Mouse (Mus musculus): Measurements from ENCODE around the gene Eaf1. TPM values are rescaled to one million over a fixed set of nuclear protein-coding genes. Genes with fewer than 3 reads are reported as not detected.

The Eaf1 gene
- polyA plus RNA-seq, 1 experiment from 2014 or later: 11.9 TPM

GRCm38 (mm10) chr14:31473297-31473696 lies 20.9 kb upstream of the Eaf1 start:
- Histone ChIP-seq H3K9me3 (ENCODE audit: control insufficient read depth, low read length) (no peaks in the 10 kb centered on the region), H3K4me3 (ENCODE audit: low read depth, low read length) (no peak overlapping the region)
- 80% methylated on average over 2 of the region's 2 CpGs for WGBS

GRCm38 (mm10) chr14:31482417-31482816 lies 11.8 kb upstream of the Eaf1 start:
- no peaks in the 10 kb centered on the region for H3K27me3 ChIP-seq (ENCODE audit: control insufficient read depth, insufficient read depth, low read length)
- no peak overlapping the region for H3K27ac ChIP-seq (replicated peaks)
- no peak overlapping the region for H3K9ac ChIP-seq (ENCODE audit: low read length)
- H3K4me3 ChIP-seq (ENCODE audit: low read depth, low read length): no peak overlapping the region
- ATAC-seq (ENCODE audit: low FRiP score, low TSS enrichment): no peak
- H3K36me3 ChIP-seq (ENCODE audit: control insufficient read depth, insufficient read depth, low read length): peaks cover 42% of the 10 kb centered on the region
- no peaks in the 10 kb centered on the region for H3K4me1 ChIP-seq (replicated peaks; ENCODE audit: control insufficient read depth, insufficient read depth)
- no peak for TF ChIP-seq CTCF (IDR thresholded peaks at IDR 0.05; ENCODE audit: low read depth)
- TF ChIP-seq EP300 (optimal IDR thresholded peaks at IDR 0.05): no peak
- H3K9me3 ChIP-seq (ENCODE audit: control insufficient read depth, low read length): no peaks in the 10 kb centered on the region
- no peak overlapping the region for H3K4me2 ChIP-seq (replicated peaks; ENCODE audit: low read depth)
- 85% methylated on average over 5 of the region's 5 CpGs for WGBS
- DNase-seq (ENCODE audit: low spot score): no peak

More at GRCm38 (mm10) chr14:31473297-31473696, 20.9 kb upstream of the Eaf1 start:
- no peak overlapping the region for H3K27ac ChIP-seq (replicated peaks)
- H3K27me3 ChIP-seq (ENCODE audit: control insufficient read depth, insufficient read depth, low read length): no peaks in the 10 kb centered on the region
- no peaks in the 10 kb centered on the region for H3K36me3 ChIP-seq (ENCODE audit: control insufficient read depth, insufficient read depth, low read length)
- DNase-seq (ENCODE audit: low spot score): no peak
- TF ChIP-seq EP300 (optimal IDR thresholded peaks at IDR 0.05) (no peak), CTCF (IDR thresholded peaks at IDR 0.05; ENCODE audit: low read depth) (peak; percentile 37)
- H3K9ac ChIP-seq (ENCODE audit: low read length): no peak overlapping the region
- no peaks in the 10 kb centered on the region for H3K4me1 ChIP-seq (replicated peaks; ENCODE audit: control insufficient read depth, insufficient read depth)
- no peak overlapping the region for H3K4me2 ChIP-seq (replicated peaks; ENCODE audit: low read depth)
- ATAC-seq (ENCODE audit: low FRiP score, low TSS enrichment): no peak

- Histone ChIP-seq H3K4me3 (ENCODE audit: low read depth, low read length) (no peak overlapping the region), H3K9me3 (ENCODE audit: control insufficient read depth, low read length) (no peaks in the 10 kb centered on the region), H3K4me2 (replicated peaks; ENCODE audit: low read depth) (no peak overlapping the region), H3K27ac (replicated peaks) (no peak overlapping the region), H3K36me3 (ENCODE audit: control insufficient read depth, insufficient read depth, low read length) (peaks cover 40% of the 10 kb centered on the region), H3K4me1 (replicated peaks; ENCODE audit: control insufficient read depth, insufficient read depth) (no peaks in the 10 kb centered on the region), H3K9ac (ENCODE audit: low read length) (no peak overlapping the region), H3K27me3 (ENCODE audit: control insufficient read depth, insufficient read depth, low read length) (no peaks in the 10 kb centered on the region)
- 69% methylated on average over 4 of the region's 4 CpGs for WGBS
- ATAC-seq (ENCODE audit: low FRiP score, low TSS enrichment) (no peak), DNase-seq (ENCODE audit: low spot score) (no peak)
- TF ChIP-seq CTCF (IDR thresholded peaks at IDR 0.05; ENCODE audit: low read depth) (peak; percentile 24; the same call in 1 of the 2 replicates), EP300 (optimal IDR thresholded peaks at IDR 0.05) (no peak)
Measured at GRCm38 (mm10) chr14:31486465-31486864, 7.7 kb upstream of the Eaf1 start.

- H3K36me3 ChIP-seq (ENCODE audit: control insufficient read depth, insufficient read depth, low read length): peaks cover 31% of the 10 kb centered on the region
- no peaks in the 10 kb centered on the region for H3K9me3 ChIP-seq (ENCODE audit: control insufficient read depth, low read length)
- DNase-seq (ENCODE audit: low spot score) (no peak), ATAC-seq (ENCODE audit: low FRiP score, low TSS enrichment) (no peak)
- no peak for TF ChIP-seq EP300 (optimal IDR thresholded peaks at IDR 0.05)
- TF ChIP-seq CTCF (IDR thresholded peaks at IDR 0.05; ENCODE audit: low read depth): no peak
- WGBS: 85% methylated on average over 6 of the region's 6 CpGs
- H3K27ac ChIP-seq (replicated peaks): no peak overlapping the region
- no peak overlapping the region for H3K9ac ChIP-seq (ENCODE audit: low read length)
- no peaks in the 10 kb centered on the region for H3K4me1 ChIP-seq (replicated peaks; ENCODE audit: control insufficient read depth, insufficient read depth)
- no peaks in the 10 kb centered on the region for H3K27me3 ChIP-seq (ENCODE audit: control insufficient read depth, insufficient read depth, low read length)
- no peak overlapping the region for H3K4me2 ChIP-seq (replicated peaks; ENCODE audit: low read depth)
- no peak overlapping the region for H3K4me3 ChIP-seq (ENCODE audit: low read depth, low read length)
Measured at GRCm38 (mm10) chr14:31488055-31488454, 6.1 kb upstream of the Eaf1 start.

GRCm38 (mm10) chr14:31493901-31494300 lies 298 bp upstream of the Eaf1 start:
- Histone ChIP-seq H3K27me3 (ENCODE audit: control insufficient read depth, insufficient read depth, low read length) (no peaks in the 10 kb centered on the region), H3K27ac (replicated peaks) (no peak overlapping the region), H3K4me3 (ENCODE audit: low read depth, low read length) (peak overlapping the region; percentile 86), H3K9ac (ENCODE audit: low read length) (peak overlapping the region; percentile 93), H3K9me3 (ENCODE audit: control insufficient read depth, low read length) (no peaks in the 10 kb centered on the region), H3K36me3 (ENCODE audit: control insufficient read depth, insufficient read depth, low read length) (peaks cover 4% of the 10 kb centered on the region; the same call in 1 of the 2 replicates), H3K4me2 (replicated peaks; ENCODE audit: low read depth) (peak overlapping the region; percentile 86), H3K4me1 (replicated peaks; ENCODE audit: control insufficient read depth, insufficient read depth) (peaks cover 7% of the 10 kb centered on the region; the same call in 1 of the 2 replicates)
- ATAC-seq (ENCODE audit: low FRiP score, low TSS enrichment) (no peak), DNase-seq (ENCODE audit: low spot score) (no peak)
- TF ChIP-seq EP300 (optimal IDR thresholded peaks at IDR 0.05) (no peak), CTCF (IDR thresholded peaks at IDR 0.05; ENCODE audit: low read depth) (no peak)
- 30% methylated on average over 9 of the region's 9 CpGs for WGBS

GRCm38 (mm10) chr14:31494975-31495455 lies 816 bp downstream of the Eaf1 start, which contains the start of gene Mettl6:
TSS of gene Mettl6 (minus strand) at chr14:31495040.
- under 1% methylated on average over 49 of the region's 49 CpGs for WGBS
- peak within 1 kb of the TSS; percentile 86 for H3K4me3 ChIP-seq (ENCODE audit: low read depth, low read length)

More at GRCm38 (mm10) chr14:31494975-31495455, 816 bp downstream of the Eaf1 start, which contains the start of gene Mettl6:
- peak within 1 kb of the TSS; percentile 93 for H3K9ac ChIP-seq (ENCODE audit: low read length)
- ATAC-seq (ENCODE audit: low FRiP score, low TSS enrichment) (peak; percentile 95), DNase-seq (ENCODE audit: low spot score) (peak; percentile 94)
- peak within 1 kb of the TSS; percentile 93 for H3K27ac ChIP-seq (replicated peaks)
- H3K27me3 ChIP-seq (ENCODE audit: control insufficient read depth, insufficient read depth, low read length): no peaks in the 10 kb centered on the region
- H3K4me1 ChIP-seq (replicated peaks; ENCODE audit: control insufficient read depth, insufficient read depth): peaks cover 7% of the 10 kb centered on the region; the same call in 1 of the 2 replicates
- peak within 1 kb of the TSS; percentile 86 for H3K4me2 ChIP-seq (replicated peaks; ENCODE audit: low read depth)
- TF ChIP-seq EP300 (optimal IDR thresholded peaks at IDR 0.05): no peak
- peak; percentile 27; the same call in 1 of the 2 replicates for TF ChIP-seq CTCF (IDR thresholded peaks at IDR 0.05; ENCODE audit: low read depth)
- peaks cover 4% of the 10 kb centered on the region; the same call in 1 of the 2 replicates for H3K36me3 ChIP-seq (ENCODE audit: control insufficient read depth, insufficient read depth, low read length)
- no peaks in the 10 kb centered on the region for H3K9me3 ChIP-seq (ENCODE audit: control insufficient read depth, low read length)
